Mouse (Mus musculus) midbrain, postnatal 0 days (tissue): Measurements from ENCODE around the gene Lrrc58. TPM values are rescaled to one million over a fixed set of nuclear protein-coding genes. Genes with fewer than 3 reads are reported as not detected.

Experiments used
- ATAC-seq: fragments of 200-750 bp; cut with Nextera tagmentation; 2 replicates; pipeline ENCODE4 v1.8.0; 2017; ENCODE audit warnings: moderate number of reproducible peaks, mild to moderate bottlenecking, moderate TSS enrichment, moderate library complexity; ENCODE audit not compliant: low FRiP score
- DNase-seq: peaks from one replicate; pipeline ENCODE4 v3.0.0-alpha.2; 2015; ENCODE audit warnings: low spot score
- H3K27ac ChIP-seq: fragments of 300-500 bp; sonication (generic); 2 replicates; pipeline ENCODE4 v1.5.1; 2014; ENCODE audit warnings: low read depth, mild to moderate bottlenecking, low read length, mixed read lengths
- H3K27me3 ChIP-seq: fragments of 300-500 bp; sonication (generic); 2 replicates; pipeline ENCODE4 v1.6.1; 2014; ENCODE audit warnings: low read length, control low read depth, mixed read lengths; ENCODE audit not compliant: insufficient read depth
- H3K36me3 ChIP-seq: fragments of 300-500 bp; sonication (generic); 2 replicates; pipeline ENCODE4 v1.6.1; 2014; ENCODE audit warnings: low read length, control low read depth, mixed read lengths; ENCODE audit not compliant: insufficient read depth
- H3K4me1 ChIP-seq: fragments of 300-500 bp; sonication (generic); 2 replicates; pipeline ENCODE4 v1.6.1; 2014; ENCODE audit warnings: mild to moderate bottlenecking, control low read depth, antibody characterized with exemption, low read length, mixed read lengths; ENCODE audit not compliant: insufficient read depth
- H3K4me2 ChIP-seq: fragments of 300-500 bp; sonication (generic); 2 replicates; pipeline ENCODE4 v1.6.1; 2014; ENCODE audit warnings: low read depth, mild to moderate bottlenecking, low read length, mixed read lengths; ENCODE audit not compliant: poor library complexity, severe bottlenecking
- H3K4me3 ChIP-seq: fragments of 300-500 bp; sonication (generic); 2 replicates; pipeline ENCODE4 v1.5.1; 2014; ENCODE audit warnings: low read depth, mild to moderate bottlenecking, low read length, moderate library complexity
- H3K9ac ChIP-seq: fragments of 300-500 bp; sonication (generic); replicated peaks from 2 replicates; pipeline ENCODE4 v1.6.1; 2014; ENCODE audit warnings: mild to moderate bottlenecking, low read length, moderate library complexity, mixed read lengths; ENCODE audit not compliant: poor library complexity, severe bottlenecking
- H3K9me3 ChIP-seq: fragments of 300-500 bp; sonication (generic); 2 replicates; pipeline ENCODE4 v1.6.1; 2016; ENCODE audit warnings: low read length, control low read depth
- CTCF ChIP-seq: IDR thresholded peaks from 2 replicates; pipeline ENCODE4 v1.5.1; 2016; ENCODE audit warnings: antibody characterized with exemption, mild to moderate bottlenecking
- WGBS: fragments of 180-500 bp; shearing (Covaris S2); extraction: QIAGEN DNeasy Blood & Tissue Kit; methylation state at CpG from one replicate; pipeline ENCODE4 v1.1.7; 2014; 5-methylcytosine and 5-hydroxymethylcytosine counted together
- polyA plus RNA-seq: library from polyadenylated mRNA; unstranded; fragments of >200 nt; fragmentation: Nextera tagmentation; extraction: Ambion mirVana; gene quantifications from 2 replicates; pipeline ENCODE4 v1.2.1, GENCODE M21; 2015
- total RNA-seq: library from RNA; depleted of rRNA; stranded (reverse); fragments of >200 nt; gene quantifications from 2 replicates; pipeline ENCODE4 v1.2.3, GENCODE M21; 2014

Gene Lrrc58
- total and polyA plus RNA-seq, 2 experiments from 2014 or later: 46.1 to 88.2 TPM

GRCm38 (mm10) chr16:37854054-37854453 lies 14.1 kb upstream of the Lrrc58 start:
- 75% methylated on average over 14 of the region's 14 CpGs for WGBS
- Histone ChIP-seq H3K4me2 (no peak overlapping the region), H3K4me1 (no peaks in the 10 kb centered on the region), H3K27me3 (no peaks in the 10 kb centered on the region), H3K36me3 (no peaks in the 10 kb centered on the region), H3K4me3 (no peak overlapping the region), H3K9ac (no peak overlapping the region), H3K27ac (no peak overlapping the region), H3K9me3 (no peaks in the 10 kb centered on the region)
- TF ChIP-seq CTCF: no peak
- ATAC-seq (no peak), DNase-seq (no peak)

DNA sequence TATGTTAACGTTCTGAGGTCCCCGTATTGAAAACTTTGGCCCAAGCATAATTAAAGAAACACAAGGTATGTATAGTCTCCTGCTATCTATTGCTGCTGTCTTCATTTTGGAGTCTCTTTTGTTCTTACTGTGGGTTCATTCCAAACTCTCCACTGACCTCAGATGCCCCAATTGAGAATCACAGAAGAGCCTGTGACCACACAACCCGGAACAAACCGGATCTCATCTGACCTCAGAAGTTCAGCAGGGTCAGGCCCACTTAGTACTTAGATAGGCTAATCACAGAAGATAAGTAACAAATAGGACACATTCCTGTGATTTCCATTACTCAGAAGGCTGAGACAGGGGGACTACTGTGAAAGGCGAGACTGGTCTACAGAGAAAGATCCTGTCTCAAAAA lies 13.6 kb upstream of the Lrrc58 start:
- ATAC-seq: no peak
- H3K27ac ChIP-seq: no peak overlapping the region
- no peaks in the 10 kb centered on the region for H3K9me3 ChIP-seq
- H3K27me3 ChIP-seq: no peaks in the 10 kb centered on the region
- H3K4me3 ChIP-seq: no peak overlapping the region
- no peak overlapping the region for H3K9ac ChIP-seq
- no peak for DNase-seq
- H3K36me3 ChIP-seq: no peaks in the 10 kb centered on the region
- WGBS: 88% methylated on average over 5 of the region's 5 CpGs
- H3K4me1 ChIP-seq: no peaks in the 10 kb centered on the region
- no peak overlapping the region for H3K4me2 ChIP-seq
- no peak for TF ChIP-seq CTCF

DNA sequence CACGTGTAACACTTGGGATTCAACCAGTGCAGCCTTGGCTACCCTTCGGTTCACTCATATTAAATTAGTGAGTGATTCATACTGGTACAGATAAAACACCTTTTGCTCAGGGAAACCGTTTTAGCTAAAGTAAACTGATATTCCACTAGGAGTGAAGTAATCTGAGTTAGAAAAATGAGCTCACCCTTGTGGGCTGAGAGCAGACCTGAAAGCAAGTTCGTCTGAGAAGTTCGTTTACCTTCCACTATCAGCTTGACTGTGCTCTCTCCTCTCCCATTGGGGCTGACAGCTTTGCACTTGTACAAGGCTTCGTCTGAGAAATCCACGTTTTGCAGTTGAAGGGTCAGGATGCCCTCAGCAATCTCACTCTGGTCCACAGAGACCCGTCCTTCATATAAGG lies 12.6 kb upstream of the Lrrc58 start:
- Histone ChIP-seq H3K9me3 (no peaks in the 10 kb centered on the region), H3K4me3 (no peak overlapping the region), H3K4me1 (no peaks in the 10 kb centered on the region), H3K27me3 (no peaks in the 10 kb centered on the region), H3K9ac (no peak overlapping the region), H3K36me3 (no peaks in the 10 kb centered on the region), H3K27ac (no peak overlapping the region), H3K4me2 (no peak overlapping the region)
- no peak for DNase-seq
- WGBS: 85% methylated on average over 8 of the region's 8 CpGs
- no peak for TF ChIP-seq CTCF
- ATAC-seq: no peak

- H3K4me2 ChIP-seq: no peak overlapping the region
- H3K9ac ChIP-seq: no peak overlapping the region
- H3K4me3 ChIP-seq: no peak overlapping the region
- H3K9me3 ChIP-seq: no peaks in the 10 kb centered on the region
- no peak for DNase-seq
- no peaks in the 10 kb centered on the region for H3K4me1 ChIP-seq
- ATAC-seq: no peak
- no peak overlapping the region for H3K27ac ChIP-seq
- no peaks in the 10 kb centered on the region for H3K36me3 ChIP-seq
- TF ChIP-seq CTCF: no peak
- WGBS: 64% methylated on average over 3 of the region's 3 CpGs
- no peaks in the 10 kb centered on the region for H3K27me3 ChIP-seq
These were observed 11.9 kb upstream of the Lrrc58 start for GRCm38 (mm10) chr16:37856327-37856726.

DNA sequence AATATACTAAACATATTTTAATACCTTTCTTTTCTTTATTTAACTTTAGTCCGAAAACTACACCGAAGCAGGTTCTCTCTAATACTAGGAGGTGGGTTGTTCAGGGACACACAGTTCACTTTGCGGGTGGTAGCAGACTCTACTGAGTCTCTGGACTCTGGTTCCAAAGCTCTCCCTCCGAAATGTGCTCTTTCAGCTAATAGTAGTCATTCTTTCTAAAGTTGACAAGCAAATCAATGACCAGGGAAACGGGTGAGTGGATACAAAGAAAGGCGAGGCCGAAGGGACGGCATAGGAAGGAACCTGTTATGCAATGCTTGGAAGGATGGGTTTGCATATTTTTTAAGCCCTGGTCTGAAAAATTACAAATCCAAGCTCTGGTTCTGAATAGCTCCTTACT lies 10.7 kb upstream of the Lrrc58 start:
- no peaks in the 10 kb centered on the region for H3K4me1 ChIP-seq
- ATAC-seq (no peak), DNase-seq (no peak)

DNA sequence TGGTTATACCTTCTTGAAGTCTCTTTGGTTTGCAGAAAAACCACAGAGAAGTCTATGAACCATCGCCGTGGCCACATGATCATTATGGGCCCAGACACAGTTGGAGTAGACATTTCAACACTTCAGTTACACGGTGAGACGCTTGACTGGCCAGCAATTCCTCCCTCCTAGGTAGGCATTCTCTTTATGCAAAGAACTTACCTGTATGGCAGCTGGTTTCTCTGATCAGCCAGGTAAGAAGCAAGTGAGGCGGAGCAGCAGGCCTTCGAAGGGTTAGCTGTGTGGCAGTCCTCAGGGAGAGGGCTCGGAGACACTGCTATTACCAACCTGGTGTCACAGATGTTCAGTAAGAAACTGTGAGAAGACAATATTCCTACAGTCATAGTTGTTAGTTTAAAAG lies 8.0 kb upstream of the Lrrc58 start:
- Histone ChIP-seq H3K27ac (no peak overlapping the region), H3K4me1 (no peaks in the 10 kb centered on the region), H3K9me3 (no peaks in the 10 kb centered on the region), H3K36me3 (no peaks in the 10 kb centered on the region), H3K4me2 (no peak overlapping the region), H3K9ac (no peak overlapping the region), H3K27me3 (no peaks in the 10 kb centered on the region), H3K4me3 (no peak overlapping the region)
- no peak for DNase-seq
- TF ChIP-seq CTCF: no peak
- 87% methylated on average over 7 of the region's 7 CpGs for WGBS
- no peak for ATAC-seq

More for the DNA sequence above, 10.7 kb upstream of the Lrrc58 start:
- no peak overlapping the region for H3K4me3 ChIP-seq
- H3K9me3 ChIP-seq: no peaks in the 10 kb centered on the region
- no peak for TF ChIP-seq CTCF
- no peak overlapping the region for H3K4me2 ChIP-seq
- H3K27me3 ChIP-seq: no peaks in the 10 kb centered on the region
- 63% methylated on average over 8 of the region's 8 CpGs for WGBS
- no peaks in the 10 kb centered on the region for H3K36me3 ChIP-seq
- no peak overlapping the region for H3K27ac ChIP-seq
- H3K9ac ChIP-seq: no peak overlapping the region
